Mouse (Mus musculus) liver, embryonic 14.5 days (tissue): ENCODE measurements around the gene Myom3.

Experiments used
- CTCF ChIP-seq: IDR thresholded peaks from 2 replicates; pipeline ENCODE4 v1.5.1; 2016; ENCODE audit warnings: antibody characterized with exemption, low read depth, control low read depth
- EP300 ChIP-seq: IDR thresholded peaks from 2 replicates; pipeline ENCODE4 v1.6.1; 2016; ENCODE audit warnings: antibody characterized with exemption, low read depth

GRCm38 (mm10) chr4:135818366-135818765 is 58.9 kb downstream of the Myom3 start:
- no peak for TF ChIP-seq CTCF
- no peak for TF ChIP-seq EP300
